Mouse (Mus musculus): Measurements from ENCODE around the gene Smarcd2. TPM values are rescaled to one million over a fixed set of nuclear protein-coding genes. Genes with fewer than 3 reads are reported as not detected.

Gene Smarcd2
- polyA plus RNA-seq, 1 experiment: 78.1 TPM

DNA sequence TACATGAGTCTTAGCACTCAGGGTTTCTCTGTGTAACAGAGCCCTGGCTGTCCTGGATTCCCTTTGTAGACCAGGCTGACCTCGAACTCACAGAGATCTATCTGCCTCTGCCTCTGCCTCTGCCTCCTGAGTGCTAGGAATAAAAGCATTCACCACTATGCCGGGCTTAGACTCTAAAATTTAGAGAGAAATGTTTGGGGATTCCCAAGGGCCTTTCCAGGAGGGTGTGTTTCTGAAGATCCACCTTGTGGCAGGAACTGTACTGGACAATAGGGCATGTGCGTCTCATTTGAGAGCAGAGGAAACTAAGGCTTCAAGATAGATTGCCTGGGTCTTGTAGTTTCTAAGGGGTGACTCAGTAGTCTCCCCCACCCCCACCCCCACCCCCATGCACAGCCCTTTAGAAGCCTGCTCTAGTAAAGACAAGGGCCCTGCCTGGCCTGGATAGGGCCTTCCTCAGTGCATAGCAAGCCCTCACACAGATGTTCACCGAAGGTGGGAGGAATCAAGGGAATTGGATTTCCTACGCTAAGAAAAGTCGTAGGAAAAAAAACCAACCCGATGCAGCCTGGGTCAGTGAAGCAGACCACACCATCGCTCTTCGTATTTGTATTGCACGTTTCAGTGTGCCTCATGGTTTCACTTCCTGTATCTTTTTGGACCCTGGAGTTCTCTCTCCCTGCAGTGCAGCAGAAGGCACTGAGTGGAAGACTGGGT lies 32.7 kb upstream of the Smarcd2 start:
- Histone ChIP-seq H3K27ac (ENCODE audit: insufficient read depth, low read length) (no peak overlapping the region), H3K27me3 (ENCODE audit: control insufficient read depth, insufficient read depth, low read length, poor library complexity, severe bottlenecking) (no peaks in the 10 kb centered on the region), H3K9ac (ENCODE audit: low read depth, poor library complexity, severe bottlenecking) (no peak overlapping the region), H3K4me3 (ENCODE audit: low read depth, low read length) (no peak overlapping the region), H3K36me3 (ENCODE audit: control insufficient read depth, insufficient read depth, low read length, poor library complexity, severe bottlenecking) (no peaks in the 10 kb centered on the region), H3K9me3 (replicated peaks; ENCODE audit: control insufficient read depth, insufficient read depth, low read length, poor library complexity, severe bottlenecking) (no peaks in the 10 kb centered on the region), H3K4me1 (ENCODE audit: control insufficient read depth, insufficient read depth, low read length) (no peaks in the 10 kb centered on the region)
- no peak for TF ChIP-seq CTCF (IDR thresholded peaks at IDR 0.05; ENCODE audit: low read depth, low read length)
- no peak for TF ChIP-seq POLR2A (IDR thresholded peaks at IDR 0.05; ENCODE audit: insufficient read depth, low read length)
- TF ChIP-seq EP300 (IDR thresholded peaks at IDR 0.05; ENCODE audit: insufficient read depth, low read depth, low read length): no peak

DNA sequence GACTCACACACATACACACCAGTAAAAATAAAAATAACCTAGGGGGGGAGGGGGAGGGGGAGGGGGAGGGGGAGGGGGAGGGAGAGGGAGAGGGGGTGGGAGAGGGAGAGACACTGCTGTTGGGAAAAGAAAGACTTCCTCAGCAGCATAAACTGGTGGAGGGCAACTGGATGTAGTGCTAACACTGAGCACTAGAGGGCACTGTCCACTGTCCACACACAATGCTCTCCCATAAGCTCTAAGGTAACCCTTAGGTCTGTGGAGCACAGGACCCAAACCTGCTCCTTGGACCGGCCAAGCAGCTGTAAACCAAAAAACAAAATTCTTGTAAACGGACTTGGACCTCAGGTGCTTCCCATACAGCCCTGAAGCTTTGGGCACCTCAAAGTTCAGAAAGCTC lies 29.9 kb upstream of the Smarcd2 start:
- H3K9ac ChIP-seq (ENCODE audit: low read depth, poor library complexity, severe bottlenecking): no peak overlapping the region
- no peaks in the 10 kb centered on the region for H3K27me3 ChIP-seq (ENCODE audit: control insufficient read depth, insufficient read depth, low read length, poor library complexity, severe bottlenecking)
- peaks cover 7% of the 10 kb centered on the region for H3K9me3 ChIP-seq (replicated peaks; ENCODE audit: control insufficient read depth, insufficient read depth, low read length, poor library complexity, severe bottlenecking)
- H3K4me1 ChIP-seq (ENCODE audit: control insufficient read depth, insufficient read depth, low read length): no peaks in the 10 kb centered on the region
- no peak overlapping the region for H3K4me3 ChIP-seq (ENCODE audit: low read depth, low read length)
- TF ChIP-seq POLR2A (IDR thresholded peaks at IDR 0.05; ENCODE audit: insufficient read depth, low read length) (no peak), CTCF (IDR thresholded peaks at IDR 0.05; ENCODE audit: low read depth, low read length) (peak; percentile 85), EP300 (IDR thresholded peaks at IDR 0.05; ENCODE audit: insufficient read depth, low read depth, low read length) (no peak)
- no peaks in the 10 kb centered on the region for H3K36me3 ChIP-seq (ENCODE audit: control insufficient read depth, insufficient read depth, low read length, poor library complexity, severe bottlenecking)
- no peak overlapping the region for H3K27ac ChIP-seq (ENCODE audit: insufficient read depth, low read length)

DNA sequence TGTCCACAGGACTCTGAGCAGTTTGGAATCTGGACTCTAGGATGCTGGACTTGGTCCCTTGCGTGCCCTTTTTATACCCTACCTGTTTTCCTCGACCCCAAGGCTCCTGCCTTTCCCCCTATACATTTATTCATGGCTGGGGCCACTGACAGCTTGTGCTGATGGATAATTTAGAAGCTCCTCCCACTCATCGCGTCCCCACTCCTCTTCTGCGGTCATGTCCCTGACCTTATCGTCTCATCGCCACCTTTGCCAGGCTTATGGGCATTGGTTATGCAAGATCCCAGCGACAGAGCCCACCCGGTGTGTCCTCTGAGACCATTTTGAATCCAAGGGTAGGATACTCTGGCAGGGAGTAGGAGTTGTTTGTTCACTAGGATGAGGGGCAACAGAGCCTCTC lies 29.0 kb upstream of the Smarcd2 start, which contains the start of gene Gh:
Gh (minus strand) TSS at position 101 of the 400 bp plus-strand sequence.
- peaks cover 10% of the 10 kb centered on the region for H3K9me3 ChIP-seq (replicated peaks; ENCODE audit: control insufficient read depth, insufficient read depth, low read length, poor library complexity, severe bottlenecking)
- no peaks in the 10 kb centered on the region for H3K27me3 ChIP-seq (ENCODE audit: control insufficient read depth, insufficient read depth, low read length, poor library complexity, severe bottlenecking)
- H3K9ac ChIP-seq (ENCODE audit: low read depth, poor library complexity, severe bottlenecking): no peak within 1 kb of the TSS
- no peaks in the 10 kb centered on the region for H3K4me1 ChIP-seq (ENCODE audit: control insufficient read depth, insufficient read depth, low read length)
- H3K4me3 ChIP-seq (ENCODE audit: low read depth, low read length): no peak within 1 kb of the TSS
- TF ChIP-seq CTCF (IDR thresholded peaks at IDR 0.05; ENCODE audit: low read depth, low read length): no peak
- no peak for TF ChIP-seq EP300 (IDR thresholded peaks at IDR 0.05; ENCODE audit: insufficient read depth, low read depth, low read length)
- TF ChIP-seq POLR2A (IDR thresholded peaks at IDR 0.05; ENCODE audit: insufficient read depth, low read length): no peak
- no peaks in the 10 kb centered on the region for H3K36me3 ChIP-seq (ENCODE audit: control insufficient read depth, insufficient read depth, low read length, poor library complexity, severe bottlenecking)
- no peak within 1 kb of the TSS for H3K27ac ChIP-seq (ENCODE audit: insufficient read depth, low read length)

DNA sequence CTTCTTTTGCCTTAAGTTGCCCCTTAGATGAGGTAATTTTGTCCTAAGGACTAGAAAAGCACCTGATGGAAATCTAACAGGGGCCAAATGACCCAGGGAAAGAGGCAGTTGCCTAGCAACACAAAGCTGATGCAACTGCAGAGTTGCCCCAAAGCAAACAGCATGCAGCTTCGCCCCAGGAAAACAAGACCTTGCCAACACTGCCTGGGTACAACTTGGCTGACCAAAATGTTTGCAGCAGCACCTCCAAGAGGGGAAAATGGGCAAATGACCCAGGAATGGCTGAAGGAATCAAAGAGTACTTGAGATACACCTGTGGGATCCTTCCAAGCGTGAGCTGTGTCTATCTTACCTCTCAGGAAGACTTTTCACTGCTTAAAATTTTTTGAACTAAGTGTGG lies 19.1 kb upstream of the Smarcd2 start:
- TF ChIP-seq CTCF (IDR thresholded peaks at IDR 0.05; ENCODE audit: low read depth, low read length) (no peak), EP300 (IDR thresholded peaks at IDR 0.05; ENCODE audit: insufficient read depth, low read depth, low read length) (no peak), POLR2A (IDR thresholded peaks at IDR 0.05; ENCODE audit: insufficient read depth, low read length) (no peak)
- no peak overlapping the region for H3K9ac ChIP-seq (ENCODE audit: low read depth, poor library complexity, severe bottlenecking)
- H3K27ac ChIP-seq (ENCODE audit: insufficient read depth, low read length): no peak overlapping the region
- no peaks in the 10 kb centered on the region for H3K4me1 ChIP-seq (ENCODE audit: control insufficient read depth, insufficient read depth, low read length)
- 0 out of 2 replicates have a peak, but pooled peaks cover 2% of the 10 kb centered on the region for H3K9me3 ChIP-seq (replicated peaks; ENCODE audit: control insufficient read depth, insufficient read depth, low read length, poor library complexity, severe bottlenecking)
- H3K27me3 ChIP-seq (ENCODE audit: control insufficient read depth, insufficient read depth, low read length, poor library complexity, severe bottlenecking): no peaks in the 10 kb centered on the region
- no peak overlapping the region for H3K4me3 ChIP-seq (ENCODE audit: low read depth, low read length)
- no peaks in the 10 kb centered on the region for H3K36me3 ChIP-seq (ENCODE audit: control insufficient read depth, insufficient read depth, low read length, poor library complexity, severe bottlenecking)

DNA sequence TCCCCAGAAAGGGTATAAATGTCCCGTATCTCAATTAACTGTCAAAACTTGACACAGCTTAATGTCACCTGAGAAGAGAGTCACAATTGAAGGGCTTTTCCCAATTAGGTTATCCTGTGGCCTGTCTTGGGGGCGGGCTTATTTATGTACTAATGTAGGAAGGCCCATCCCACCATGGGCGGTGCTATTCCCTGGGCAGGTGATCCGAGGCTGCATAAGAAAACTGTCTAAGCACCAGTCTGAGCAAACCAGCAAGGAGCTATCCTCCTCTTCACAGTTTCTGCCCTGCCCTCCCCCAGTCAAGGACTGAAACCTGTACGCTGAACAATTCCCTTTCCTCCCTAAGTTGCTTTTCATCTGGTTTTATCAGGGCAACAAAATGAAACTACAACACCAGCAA lies 17.6 kb upstream of the Smarcd2 start:
- 0 out of 2 replicates have a peak, but pooled peaks cover 2% of the 10 kb centered on the region for H3K9me3 ChIP-seq (replicated peaks; ENCODE audit: control insufficient read depth, insufficient read depth, low read length, poor library complexity, severe bottlenecking)

DNA sequence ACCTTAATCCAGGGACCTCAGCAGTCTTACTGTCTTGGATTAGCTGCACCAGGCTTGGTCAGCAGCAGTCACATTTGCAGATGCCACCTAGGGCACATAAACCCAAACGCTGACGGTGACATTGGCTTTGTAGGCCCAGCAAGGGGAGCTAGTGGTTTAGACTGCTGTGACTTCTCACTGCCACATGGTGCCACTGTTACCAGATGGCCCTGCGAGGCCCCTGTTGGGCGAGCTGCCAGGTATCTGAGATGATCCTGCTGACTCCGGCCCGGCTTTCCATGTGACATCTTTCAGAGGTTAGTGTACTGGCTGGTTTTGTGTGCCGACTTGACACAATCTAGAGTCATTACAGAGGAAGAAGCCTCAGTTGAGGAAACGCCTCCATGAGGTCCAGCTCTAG lies 16.6 kb upstream of the Smarcd2 start:
- no peaks in the 10 kb centered on the region for H3K27me3 ChIP-seq (ENCODE audit: control insufficient read depth, insufficient read depth, low read length, poor library complexity, severe bottlenecking)
- H3K27ac ChIP-seq (ENCODE audit: insufficient read depth, low read length): no peak overlapping the region
- H3K9me3 ChIP-seq (replicated peaks; ENCODE audit: control insufficient read depth, insufficient read depth, low read length, poor library complexity, severe bottlenecking): 0 out of 2 replicates have a peak, but pooled peaks cover 2% of the 10 kb centered on the region
- no peaks in the 10 kb centered on the region for H3K36me3 ChIP-seq (ENCODE audit: control insufficient read depth, insufficient read depth, low read length, poor library complexity, severe bottlenecking)
- no peaks in the 10 kb centered on the region for H3K4me1 ChIP-seq (ENCODE audit: control insufficient read depth, insufficient read depth, low read length)
- no peak overlapping the region for H3K4me3 ChIP-seq (ENCODE audit: low read depth, low read length)
- no peak overlapping the region for H3K9ac ChIP-seq (ENCODE audit: low read depth, poor library complexity, severe bottlenecking)
- TF ChIP-seq CTCF (IDR thresholded peaks at IDR 0.05; ENCODE audit: low read depth, low read length) (no peak), EP300 (IDR thresholded peaks at IDR 0.05; ENCODE audit: insufficient read depth, low read depth, low read length) (no peak), POLR2A (IDR thresholded peaks at IDR 0.05; ENCODE audit: insufficient read depth, low read length) (no peak)

More for the DNA sequence above, 17.6 kb upstream of the Smarcd2 start:
- H3K4me3 ChIP-seq (ENCODE audit: low read depth, low read length): no peak overlapping the region
- no peaks in the 10 kb centered on the region for H3K36me3 ChIP-seq (ENCODE audit: control insufficient read depth, insufficient read depth, low read length, poor library complexity, severe bottlenecking)
- no peaks in the 10 kb centered on the region for H3K4me1 ChIP-seq (ENCODE audit: control insufficient read depth, insufficient read depth, low read length)
- H3K9ac ChIP-seq (ENCODE audit: low read depth, poor library complexity, severe bottlenecking): no peak overlapping the region
- no peak overlapping the region for H3K27ac ChIP-seq (ENCODE audit: insufficient read depth, low read length)
- TF ChIP-seq CTCF (IDR thresholded peaks at IDR 0.05; ENCODE audit: low read depth, low read length) (no peak), POLR2A (IDR thresholded peaks at IDR 0.05; ENCODE audit: insufficient read depth, low read length) (no peak)
- H3K27me3 ChIP-seq (ENCODE audit: control insufficient read depth, insufficient read depth, low read length, poor library complexity, severe bottlenecking): no peaks in the 10 kb centered on the region

Data from ES-Bruce4 (cell line).